Comparison of ENCODE assay signal across 18 mouse cellular contexts in genomic region chr9:101408116-101408515, GRCm38 (mm10).
DNase-seq lines count a peak whose midpoint lies in the region; ATAC-seq and TF ChIP-seq lines count a peak whose summit lies in the region.
"Had no signal": no experiment of that assay in that cellular context is flagged by ENCODE, and none has a peak within 500 bp of the region (broad histone marks: within the 10 kb centered on the region; RNA-seq: fewer than 3 reads in every experiment).

No protein-coding gene starts in this region.

- ATAC-seq in forebrain, embryonic 13.5 days: no peak
- no peak for ATAC-seq in forebrain, embryonic 11.5 days (replicated peaks; ENCODE audit: low FRiP score)
- no peak for ATAC-seq in hindbrain, embryonic 15.5 days (ENCODE audit: low FRiP score, low read depth)
- ATAC-seq in midbrain, embryonic 16.5 days: no peak
- ATAC-seq in erythroblast, adult 5-6 weeks (replicated peaks; ENCODE audit: low FRiP score, poor library complexity, severe bottlenecking): no peak
- ATAC-seq: liver, embryonic 12.5 days had no signal

- H3K4me3 ChIP-seq in forebrain, embryonic 13.5 days: no peak overlapping the region
- no peak overlapping the region for H3K4me3 ChIP-seq in forebrain, embryonic 11.5 days (ENCODE audit: low read depth, low read length)
- no peak overlapping the region for H3K4me3 ChIP-seq in layer of hippocampus, adult 2 months
- H3K4me3 ChIP-seq in hindbrain, embryonic 15.5 days: no peak overlapping the region
- H3K4me3 ChIP-seq in midbrain, embryonic 16.5 days (ENCODE audit: low read depth, low read length): no peak overlapping the region
- H3K4me3 ChIP-seq: heart, embryonic 12.5 days; limb, embryonic 12.5 days; liver, embryonic 12.5 days had no signal

- H3K9me3 ChIP-seq in forebrain, embryonic 13.5 days (replicated peaks): no peaks in the 10 kb centered on the region
- no peaks in the 10 kb centered on the region for H3K9me3 ChIP-seq in forebrain, embryonic 11.5 days (ENCODE audit: control insufficient read depth, low read length)
- no peaks in the 10 kb centered on the region for H3K9me3 ChIP-seq in hindbrain, embryonic 15.5 days
- no peaks in the 10 kb centered on the region for H3K9me3 ChIP-seq in midbrain, embryonic 16.5 days (replicated peaks; ENCODE audit: control insufficient read depth, low read length, poor library complexity, severe bottlenecking)
- H3K9me3 ChIP-seq: heart, embryonic 12.5 days; limb, embryonic 12.5 days; liver, embryonic 12.5 days had no signal

- peak overlapping the region; percentile 80 for H3K27ac ChIP-seq in forebrain, embryonic 13.5 days
- H3K27ac ChIP-seq in forebrain, embryonic 11.5 days (ENCODE audit: low read depth, low read length): no peak overlapping the region
- H3K27ac ChIP-seq in layer of hippocampus, adult 2 months: peak overlapping the region; percentile 46; the same call in 1 of the 2 replicates
- H3K27ac ChIP-seq in hindbrain, embryonic 15.5 days (replicated peaks): peak overlapping the region; percentile 87
- peak overlapping the region; percentile 88 for H3K27ac ChIP-seq in midbrain, embryonic 16.5 days (ENCODE audit: low read length)
- H3K27ac ChIP-seq: limb, embryonic 12.5 days; liver, embryonic 12.5 days had no signal

- TF ChIP-seq CTCF in layer of hippocampus, adult 2 months (conservative IDR thresholded peaks at IDR 0.05): no peak

- H3K27me3 ChIP-seq in forebrain, embryonic 13.5 days: no peaks in the 10 kb centered on the region
- no peaks in the 10 kb centered on the region for H3K27me3 ChIP-seq in forebrain, embryonic 11.5 days (ENCODE audit: control insufficient read depth, insufficient read depth, low read length)
- no peaks in the 10 kb centered on the region for H3K27me3 ChIP-seq in hindbrain, embryonic 15.5 days
- no peaks in the 10 kb centered on the region for H3K27me3 ChIP-seq in midbrain, embryonic 16.5 days (ENCODE audit: control insufficient read depth, insufficient read depth, low read depth, low read length)
- H3K27me3 ChIP-seq: heart, embryonic 12.5 days; limb, embryonic 12.5 days; liver, embryonic 12.5 days had no signal

- WGBS in forebrain, embryonic 13.5 days: 94% methylated on average over 1 of the region's 1 CpGs
- 92% methylated on average over 1 of the region's 1 CpGs for WGBS in forebrain, embryonic 11.5 days
- 86% methylated on average over 1 of the region's 1 CpGs for WGBS in hindbrain, embryonic 15.5 days
- 85% methylated on average over 1 of the region's 1 CpGs for WGBS in midbrain, embryonic 16.5 days

- DNase-seq in forebrain, embryonic 11.5 days (ENCODE audit: low spot score): no peak
- DNase-seq in layer of hippocampus, adult 2 months (ENCODE audit: low spot score in 2 of 2): no peak
- DNase-seq in layer of hippocampus, postnatal 14 days (ENCODE audit: low spot score in 2 of 2): no peak
- DNase-seq in cerebellum, adult 8-10 months: no peak
- DNase-seq: adrenal gland, postnatal 36 days; cerebellum, adult 18-20 months; heart, postnatal 14 days; lung, adult 2 months; lung, postnatal 36 days; right cerebral cortex, adult 18-20 months had no signal

- H3K4me1 ChIP-seq in forebrain, embryonic 13.5 days: peaks cover 45% of the 10 kb centered on the region
- H3K4me1 ChIP-seq in forebrain, embryonic 11.5 days (replicated peaks; ENCODE audit: control insufficient read depth, insufficient read depth, low read length): peaks cover 5% of the 10 kb centered on the region; the same call in 1 of the 2 replicates
- H3K4me1 ChIP-seq in hindbrain, embryonic 15.5 days (replicated peaks): peaks cover 50% of the 10 kb centered on the region
- peaks cover 40% of the 10 kb centered on the region for H3K4me1 ChIP-seq in midbrain, embryonic 16.5 days (ENCODE audit: control insufficient read depth, insufficient read depth, low read length)
- H3K4me1 ChIP-seq: liver, embryonic 12.5 days had no signal

- H3K4me2 ChIP-seq in forebrain, embryonic 13.5 days: no peak overlapping the region
- no peak overlapping the region for H3K4me2 ChIP-seq in forebrain, embryonic 11.5 days (ENCODE audit: low read depth, low read length, severe bottlenecking)
- H3K4me2 ChIP-seq in hindbrain, embryonic 15.5 days: no peak overlapping the region
- H3K4me2 ChIP-seq in midbrain, embryonic 16.5 days (ENCODE audit: low read length): no peak overlapping the region
- H3K4me2 ChIP-seq: heart, embryonic 12.5 days; limb, embryonic 12.5 days; liver, embryonic 12.5 days had no signal

- H3K9ac ChIP-seq in forebrain, embryonic 13.5 days: no peak overlapping the region
- no peak overlapping the region for H3K9ac ChIP-seq in forebrain, embryonic 11.5 days (ENCODE audit: low read length)
- H3K9ac ChIP-seq in hindbrain, embryonic 15.5 days: no peak overlapping the region
- H3K9ac ChIP-seq in midbrain, embryonic 16.5 days (ENCODE audit: low read depth, low read length): no peak overlapping the region
- H3K9ac ChIP-seq: heart, embryonic 12.5 days; limb, embryonic 12.5 days; liver, embryonic 12.5 days had no signal

- no peaks in the 10 kb centered on the region for H3K36me3 ChIP-seq in forebrain, embryonic 13.5 days (ENCODE audit: poor library complexity, severe bottlenecking)
- no peaks in the 10 kb centered on the region for H3K36me3 ChIP-seq in forebrain, embryonic 11.5 days (ENCODE audit: control insufficient read depth, insufficient read depth, low read length)
- H3K36me3 ChIP-seq in hindbrain, embryonic 15.5 days: no peaks in the 10 kb centered on the region
- H3K36me3 ChIP-seq in midbrain, embryonic 16.5 days (ENCODE audit: control insufficient read depth, insufficient read depth, low read length): no peaks in the 10 kb centered on the region
- H3K36me3 ChIP-seq: G1E; heart, embryonic 12.5 days; limb, embryonic 12.5 days; liver, embryonic 12.5 days had no signal
